Mouse (Mus musculus) ovary, adult 18-20 months (tissue): ENCODE results near the gene Ccdc154.
"Not testable (repeated sequence)": the region's sequence is repeated elsewhere in the genome, so short reads cannot be mapped to it uniquely, and the experiment has no call there.

ENCODE experiments used
- DNase-seq: peaks from one replicate; pipeline ENCODE4 v3.0.0; 2022; ENCODE audit warnings: low spot score, mixed read lengths

Ccdc154 gene

DNA sequence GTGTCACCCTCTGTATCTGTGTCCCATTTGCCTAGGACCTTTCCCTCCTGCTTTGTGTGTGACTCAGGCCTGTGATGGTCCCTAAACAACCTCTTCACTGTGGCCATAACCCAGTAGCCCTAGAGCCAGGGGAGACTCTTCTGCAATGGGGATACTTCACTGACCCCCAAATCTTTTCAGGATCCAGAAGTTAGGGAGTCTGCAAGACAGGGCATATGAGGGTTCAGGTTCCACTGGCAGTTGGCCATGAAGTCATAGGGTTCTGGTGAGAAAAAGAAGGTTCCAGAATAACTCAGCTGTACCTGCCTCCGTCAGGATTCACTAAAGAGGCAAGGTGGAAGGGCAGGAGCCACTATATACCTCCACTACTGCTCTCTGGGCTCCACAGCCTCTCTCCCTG is at the start of gene Ccdc154:
Ccdc154 (plus strand) TSS at position 301 of the 400 bp plus-strand sequence.
- DNase-seq: no peak

DNA sequence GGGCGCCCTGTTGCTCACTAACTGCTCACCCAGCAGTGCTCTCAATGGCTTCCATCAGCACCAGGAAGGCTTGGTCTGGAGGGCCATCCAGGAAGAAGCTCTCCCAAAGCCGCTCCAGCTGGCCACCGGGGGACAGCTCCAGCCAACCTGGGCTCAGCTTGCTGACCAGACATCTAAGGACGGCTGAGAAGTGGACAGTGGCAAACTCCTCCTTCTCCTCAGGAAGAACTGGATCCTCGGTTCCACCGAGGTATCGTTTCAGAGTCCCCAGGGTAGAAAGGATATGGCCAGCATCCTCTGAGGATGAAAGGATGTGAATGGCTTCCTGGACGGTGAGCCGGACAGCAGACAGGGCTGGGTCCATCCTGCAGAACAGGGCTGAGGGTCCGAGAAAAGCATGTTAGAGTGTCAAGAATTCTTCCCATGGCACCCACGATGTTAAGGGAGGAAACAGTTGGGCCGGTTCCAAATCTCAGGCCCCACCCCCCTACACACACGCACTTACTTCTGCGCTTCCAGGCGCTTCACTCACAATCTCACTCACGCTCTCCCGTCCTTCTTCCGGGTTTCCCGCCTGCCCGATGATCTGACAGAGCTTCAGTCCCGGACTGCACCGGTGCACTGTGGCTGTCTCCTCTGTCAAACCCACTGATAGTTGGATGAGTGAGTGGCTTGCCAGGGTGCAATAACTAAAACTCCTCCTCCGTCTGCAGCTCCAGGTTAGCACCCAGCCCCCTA is 47.2 kb upstream of the Ccdc154 start:
- no peak for DNase-seq

DNA sequence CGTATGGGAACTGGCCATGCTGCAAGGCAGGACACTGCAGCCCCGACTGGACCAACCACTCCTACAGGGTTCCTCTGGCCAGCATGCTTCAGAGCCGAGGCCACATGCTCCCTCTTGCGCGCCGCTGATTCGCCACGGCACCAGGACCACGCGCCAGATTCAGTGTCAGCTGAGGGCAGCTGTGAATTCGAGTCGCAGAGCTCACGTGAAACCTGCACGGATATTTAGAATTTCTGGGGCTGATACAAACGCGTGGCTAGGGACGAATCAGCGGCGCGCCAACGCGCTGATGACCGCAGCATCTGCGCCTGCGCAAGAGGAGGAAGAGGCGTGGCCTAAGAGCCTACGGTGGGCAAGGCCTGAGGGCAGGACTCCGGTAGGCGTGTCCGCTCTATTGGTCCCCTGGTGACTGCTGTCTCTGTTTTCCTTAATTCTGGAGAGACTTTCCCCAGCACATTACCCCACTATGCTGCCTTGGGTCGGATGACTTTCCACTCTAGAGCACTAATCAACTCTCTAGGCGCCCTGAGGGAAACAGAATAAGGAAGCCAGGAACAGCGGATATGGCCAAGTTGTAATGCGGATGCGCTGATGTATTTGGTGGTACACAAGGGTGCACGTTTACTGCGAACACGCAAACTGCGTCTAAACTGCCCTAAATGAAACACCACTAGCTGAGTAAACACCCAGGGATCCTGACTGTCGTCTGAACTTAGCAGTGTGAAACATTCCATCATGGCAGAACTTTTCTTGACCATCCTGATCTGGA is 46.4 kb upstream of the Ccdc154 start, which contains the start of gene Telo2:
Telo2 (minus strand) TSS at position 304 of the 769 bp plus-strand sequence.
- DNase-seq: peak; percentile 86

DNA sequence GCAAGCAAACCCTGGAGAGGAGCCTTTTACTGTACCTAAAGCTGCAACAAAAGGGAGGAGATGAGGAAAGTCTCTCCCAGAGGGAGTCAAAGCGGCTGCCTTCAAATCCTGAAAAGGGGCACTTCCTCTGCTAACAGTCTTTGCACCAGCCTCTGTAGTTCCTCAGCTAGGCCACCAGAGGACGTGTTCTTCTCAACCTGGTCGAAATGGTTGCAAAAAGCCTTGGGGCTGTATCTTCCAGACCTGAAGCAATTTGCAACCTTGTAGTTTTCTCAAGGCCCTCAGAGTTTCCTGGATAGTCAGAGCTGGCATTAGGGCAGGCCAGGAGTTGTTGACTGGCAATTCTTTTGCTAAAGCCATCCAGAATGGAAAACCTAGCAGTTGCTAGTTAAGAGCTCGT is 45.0 kb upstream of the Ccdc154 start:
- DNase-seq: no peak

DNA sequence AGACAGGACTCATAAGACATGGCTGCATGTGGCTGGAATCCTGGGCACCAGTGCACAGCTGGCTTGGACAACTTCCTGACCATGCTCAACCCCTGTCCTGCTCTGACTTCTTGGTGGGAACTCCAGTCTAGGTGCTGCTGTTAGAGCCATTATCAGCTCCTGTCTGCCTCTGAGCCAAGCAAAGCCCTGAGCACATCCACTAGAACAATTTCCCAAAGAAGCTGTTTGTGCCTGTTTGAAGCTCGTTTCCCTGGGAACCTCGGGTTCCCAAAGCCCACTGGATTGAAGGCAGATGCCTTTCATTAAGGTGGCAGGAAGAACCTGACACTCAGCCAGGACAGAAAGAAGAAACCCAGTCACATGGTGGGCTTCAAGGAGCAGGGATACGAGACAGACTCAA is 41.9 kb upstream of the Ccdc154 start, which contains the start of gene Ptx4:
Ptx4 (plus strand) TSS at position 355 of the 400 bp plus-strand sequence.
- DNase-seq: no peak

DNA sequence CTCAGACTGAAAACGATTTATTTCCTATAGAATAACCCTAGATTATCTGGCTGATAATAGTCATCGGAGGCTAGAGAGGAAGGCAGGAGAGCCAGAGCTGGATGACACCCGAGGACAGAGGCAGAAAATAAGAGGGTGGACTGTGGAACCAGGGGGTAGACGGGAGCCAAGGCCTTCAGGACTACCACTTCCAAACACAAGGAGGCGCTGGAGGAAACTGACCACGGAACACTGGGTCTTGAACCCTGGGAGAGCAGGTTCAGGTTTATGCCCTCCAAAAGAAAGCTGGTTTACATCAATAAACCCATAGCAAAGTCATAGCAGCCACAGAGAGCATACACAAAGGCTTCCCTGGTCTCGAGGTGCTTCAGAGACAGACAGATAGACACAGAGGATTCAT is 38.3 kb upstream of the Ccdc154 start:
- DNase-seq: no peak

DNA sequence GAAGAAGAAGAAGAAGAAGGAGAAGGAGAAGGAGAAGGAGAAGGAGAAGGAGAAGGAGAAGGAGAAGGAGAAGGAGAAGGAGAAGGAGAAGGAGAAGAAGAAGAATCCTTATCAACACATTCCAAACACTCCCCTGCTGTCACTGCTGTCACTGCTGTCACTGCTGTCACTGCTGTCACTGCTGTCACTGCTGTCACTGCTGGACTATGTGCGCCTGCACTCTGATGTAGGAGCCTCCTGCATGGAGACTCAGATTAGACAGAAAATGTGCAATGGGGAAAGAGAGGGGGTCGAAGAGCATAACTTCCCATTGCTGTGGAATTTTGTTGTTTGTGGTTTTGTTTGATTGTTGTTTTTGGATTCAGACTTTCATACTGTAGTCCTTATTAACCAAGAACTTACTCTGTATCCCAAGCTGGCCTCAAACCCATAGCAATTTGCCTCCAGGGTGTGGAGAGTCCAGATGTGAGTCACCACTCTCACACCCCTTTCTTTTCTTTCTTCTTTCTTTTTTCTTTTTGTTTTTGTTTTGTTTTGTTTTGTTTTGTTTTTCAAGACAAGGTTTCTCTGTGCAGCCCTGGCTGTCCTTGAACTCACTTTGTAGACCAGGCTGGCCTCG is 36.7 kb upstream of the Ccdc154 start:
- DNase-seq: not testable (repeated sequence)

DNA sequence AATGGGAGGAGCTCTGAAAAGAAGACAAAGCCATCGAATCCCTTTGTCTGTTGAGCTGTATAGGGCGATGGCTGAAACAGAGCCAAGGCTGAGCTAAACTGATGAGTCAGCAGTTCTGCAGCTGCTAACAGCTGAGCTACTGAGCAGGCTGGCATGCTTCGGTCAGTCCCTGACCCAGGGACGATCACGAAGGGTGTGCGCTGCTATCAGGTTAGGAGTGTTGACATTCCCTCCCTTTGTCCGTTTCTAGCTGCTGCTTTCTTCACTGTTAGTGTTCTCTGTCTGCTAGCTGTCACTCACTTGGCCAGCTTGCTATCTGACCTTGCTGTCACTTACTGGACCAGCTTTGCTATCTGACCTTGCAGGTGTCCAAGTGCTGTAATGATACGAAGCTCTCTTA is 35.2 kb upstream of the Ccdc154 start:
- peak; percentile 67 for DNase-seq

DNA sequence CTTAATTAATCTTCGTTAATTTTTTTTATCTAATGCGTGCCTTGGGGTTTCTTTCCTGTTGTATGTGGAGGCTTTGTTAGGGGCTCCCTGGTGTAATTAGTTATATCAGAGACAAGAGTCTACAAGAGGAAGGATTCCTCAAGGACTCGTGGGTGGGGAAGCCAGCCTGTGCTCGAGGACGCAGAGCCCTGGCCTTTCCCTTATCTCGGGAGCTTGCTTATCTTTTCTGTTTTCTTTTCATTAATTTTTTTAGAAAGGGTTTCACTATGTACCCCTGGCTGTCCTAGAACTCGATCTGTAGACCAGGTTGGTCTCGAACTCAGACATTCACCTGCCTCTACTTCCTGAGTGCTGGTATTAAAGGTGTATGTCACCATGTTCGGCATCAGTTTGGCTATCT is 34.6 kb upstream of the Ccdc154 start:
- DNase-seq: peak; percentile 42

DNA sequence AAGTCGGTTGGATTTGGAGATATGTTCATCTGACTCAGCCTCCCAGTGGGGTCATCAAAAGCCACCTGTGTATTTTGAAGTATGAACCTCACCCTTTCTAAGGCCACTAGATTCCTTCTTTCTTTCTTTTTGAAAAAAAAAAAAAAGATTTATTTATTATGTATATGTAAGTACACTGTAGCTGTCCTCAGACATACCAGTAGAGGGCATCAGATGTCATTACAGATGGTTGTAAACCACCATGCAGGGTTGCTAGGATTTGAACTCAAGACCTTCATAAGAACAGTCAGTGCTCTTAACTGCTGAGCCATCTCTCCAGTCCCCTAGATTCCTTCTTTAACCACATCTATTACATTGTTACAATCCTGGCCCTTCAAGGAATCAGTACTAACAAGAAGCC is 32.2 kb upstream of the Ccdc154 start:
- DNase-seq: no peak

DNA sequence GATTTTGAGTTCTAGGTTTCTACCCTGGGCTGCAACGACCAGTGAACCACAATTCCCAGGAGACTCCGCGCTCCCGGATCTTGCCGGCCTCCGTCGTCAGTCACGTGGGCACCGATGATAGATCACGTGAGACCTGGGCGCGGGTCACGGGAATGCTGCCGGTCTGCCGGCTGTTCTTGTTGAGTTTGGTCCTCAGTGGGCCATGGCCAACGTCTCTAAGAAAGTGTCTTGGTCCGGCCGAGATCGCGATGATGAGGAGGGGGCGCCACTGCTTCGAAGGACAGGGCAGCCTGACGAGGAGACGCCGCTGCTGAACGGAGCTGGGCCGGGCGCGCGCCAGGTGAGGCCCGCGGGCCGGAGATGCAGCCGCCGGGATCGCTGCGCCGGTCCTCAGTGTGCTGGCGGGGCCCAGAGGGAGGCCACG is 29.0 kb upstream of the Ccdc154 start, which contains the start of gene Clcn7:
Clcn7 (plus strand) TSS at position 117 of the 424 bp plus-strand sequence.
- DNase-seq: peak; percentile 84

DNA sequence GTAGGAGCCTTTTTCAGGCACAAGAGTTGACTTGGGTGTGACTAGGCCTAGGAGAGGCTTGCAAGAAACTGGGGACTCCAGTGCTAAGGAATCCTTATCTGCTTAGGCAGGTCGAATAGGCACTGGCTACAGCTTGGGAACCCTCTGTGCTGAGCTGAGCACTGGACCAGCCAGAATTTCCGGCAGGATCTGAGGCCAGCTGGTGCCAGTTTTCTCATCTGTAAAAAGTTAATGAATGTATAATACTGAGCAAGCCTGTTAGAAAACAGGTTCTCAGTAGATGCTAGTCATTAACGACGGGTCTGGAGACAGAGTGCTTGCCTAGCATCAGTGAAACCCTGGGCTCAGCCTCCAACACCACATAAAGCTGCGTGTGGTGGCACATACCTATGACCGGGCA is 26.6 kb upstream of the Ccdc154 start:
- no peak for DNase-seq

DNA sequence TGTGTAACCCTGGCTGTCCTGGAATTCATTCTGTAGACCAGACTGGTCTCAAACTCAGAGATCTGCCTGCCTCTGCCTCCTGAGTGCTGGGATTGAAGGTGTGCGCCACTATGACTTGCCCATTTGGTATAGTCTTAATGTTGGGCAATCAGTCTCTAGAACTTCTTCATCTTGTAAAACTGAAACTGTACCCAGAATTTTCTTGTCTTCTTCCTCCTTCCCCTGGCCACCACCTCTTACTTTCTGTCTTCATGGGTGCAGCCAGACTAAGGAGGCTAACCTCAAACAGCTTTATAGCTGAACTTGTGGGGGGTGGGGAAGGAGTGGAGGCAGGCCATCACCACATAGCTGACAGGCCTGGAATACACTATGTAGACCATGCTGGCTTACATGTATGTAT is 23.5 kb upstream of the Ccdc154 start:
- DNase-seq: no peak

DNA sequence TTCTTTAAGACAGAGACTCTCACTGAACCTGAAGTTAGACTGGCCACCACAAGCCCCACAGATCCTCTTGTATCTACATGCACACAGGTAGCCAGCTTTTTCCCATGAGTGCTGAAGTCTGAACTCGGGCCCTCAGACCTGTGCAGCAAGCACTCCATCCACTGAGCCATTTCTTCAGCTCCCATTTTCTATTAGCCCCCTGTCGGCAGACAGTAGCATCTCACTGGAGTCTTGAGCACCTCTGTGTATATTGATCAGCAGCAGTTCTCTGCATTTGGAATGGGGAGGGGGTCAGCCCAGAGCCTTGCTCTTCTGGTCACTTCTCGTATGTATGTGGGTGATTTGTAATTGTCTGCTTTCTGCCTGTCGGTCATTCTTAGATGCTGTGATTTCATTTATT is 22.3 kb upstream of the Ccdc154 start:
- no peak for DNase-seq

DNA sequence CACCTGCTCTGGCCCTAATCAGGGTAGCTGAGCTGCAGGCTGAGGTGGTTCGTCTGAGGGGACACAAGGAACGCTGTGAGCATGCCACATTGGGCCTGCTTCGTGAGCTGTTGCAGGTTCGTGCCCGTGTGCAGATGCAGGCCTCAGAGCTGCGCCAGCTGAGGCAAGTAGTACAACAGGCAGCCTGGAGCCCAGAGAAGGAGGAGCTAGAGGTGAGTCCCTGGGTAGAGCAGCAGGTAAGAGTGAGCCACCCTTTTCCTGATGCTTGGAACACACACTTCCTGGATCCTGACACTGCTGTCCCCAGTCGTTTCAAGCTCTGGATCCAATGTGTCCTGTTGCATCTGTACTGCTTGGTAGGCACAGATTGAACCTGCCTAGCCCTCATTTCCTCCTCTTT is 1.1 kb downstream of the Ccdc154 start:
- DNase-seq: no peak

DNA sequence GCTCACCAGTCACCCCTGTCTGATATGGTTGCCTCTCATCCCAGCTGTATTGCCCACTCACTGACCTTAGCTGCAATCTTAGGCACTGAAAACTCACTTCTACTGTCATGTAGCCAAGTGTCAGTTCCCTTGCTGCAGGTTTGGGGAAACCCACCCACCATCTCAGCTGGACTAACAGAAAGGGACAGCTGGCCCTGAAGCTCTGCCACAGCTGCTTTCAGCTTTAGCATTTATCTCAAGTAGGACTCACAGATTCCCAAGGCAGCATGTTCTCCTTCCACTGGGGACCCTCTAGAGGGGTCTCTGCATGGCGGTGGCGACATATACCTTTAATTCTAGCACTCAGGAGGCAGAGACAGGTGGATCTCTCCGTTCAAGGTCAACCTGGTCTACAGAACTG is 2.5 kb downstream of the Ccdc154 start:
- no peak for DNase-seq

DNA sequence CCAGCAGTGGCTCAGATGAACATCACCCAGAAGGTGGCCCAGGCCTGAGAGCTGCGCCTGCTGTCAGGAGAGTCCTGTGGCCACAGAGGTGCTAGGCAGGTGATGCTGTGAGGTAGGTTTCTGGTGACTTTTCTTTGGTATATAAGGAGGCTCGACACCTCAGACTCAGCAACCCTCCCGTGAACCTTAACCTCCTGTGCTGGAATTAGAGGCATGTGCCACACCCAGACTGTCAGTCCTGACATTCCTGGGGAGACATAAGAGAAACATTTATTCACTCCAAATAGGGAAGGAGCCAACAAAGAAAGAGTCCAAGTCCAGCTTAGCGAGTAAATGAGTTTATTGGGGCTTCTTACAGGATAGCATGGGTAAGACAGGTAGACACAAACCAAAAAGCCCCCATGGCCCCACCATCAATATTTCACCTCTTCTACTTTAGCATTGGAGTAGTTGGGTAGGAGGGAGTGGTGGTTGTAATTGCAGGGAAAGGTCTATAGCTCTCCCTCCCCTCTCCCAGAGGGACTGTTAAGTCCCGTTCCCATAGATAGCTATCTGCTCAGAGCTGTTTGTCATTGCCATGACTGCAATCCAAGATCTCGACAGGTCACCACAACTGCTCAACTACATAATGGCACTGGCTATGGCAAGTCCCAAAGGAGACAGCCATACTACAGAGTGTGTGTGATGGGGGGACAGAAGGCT is 3.9 kb downstream of the Ccdc154 start:
- no peak for DNase-seq

DNA sequence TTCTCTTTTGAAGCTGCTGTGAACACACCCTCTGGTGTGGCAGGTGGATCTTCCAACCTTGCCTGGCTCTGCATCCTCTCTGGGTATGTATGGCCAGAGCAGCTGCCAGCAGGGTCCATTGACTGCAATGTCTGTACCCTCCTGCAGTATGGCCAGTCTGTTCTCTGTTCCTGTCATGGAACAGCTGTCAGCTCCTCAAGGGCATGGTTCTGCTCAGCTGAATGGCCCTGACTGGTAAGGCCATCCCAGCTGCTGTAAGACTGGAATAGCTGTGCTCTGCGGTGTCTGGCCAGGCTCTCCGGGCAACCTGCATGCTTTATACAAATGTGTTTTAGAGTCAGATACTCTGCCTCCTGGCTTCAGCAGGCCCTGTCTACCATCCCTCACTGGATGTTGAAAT is 7.4 kb downstream of the Ccdc154 start:
- no peak for DNase-seq

DNA sequence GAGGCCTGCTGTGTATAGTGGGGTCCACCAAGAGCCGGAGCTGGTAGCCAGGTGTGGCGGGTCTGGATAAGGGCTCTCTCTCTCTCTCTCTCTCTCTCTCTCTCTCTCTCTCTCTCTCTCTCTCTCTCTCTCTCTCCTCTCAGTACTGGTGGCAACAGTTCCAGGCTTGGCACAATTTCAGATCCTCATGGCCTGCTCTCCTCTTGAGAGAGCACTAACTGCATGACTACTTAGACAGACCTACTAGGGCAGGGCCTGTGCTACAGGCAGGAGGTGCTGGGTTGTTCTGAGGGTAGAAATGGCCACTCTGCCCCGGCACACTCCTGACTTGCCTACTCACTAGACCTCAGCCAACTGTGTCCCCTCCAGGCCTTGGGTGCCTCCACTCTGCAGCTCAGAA is 10.3 kb downstream of the Ccdc154 start:
- DNase-seq: no peak

DNA sequence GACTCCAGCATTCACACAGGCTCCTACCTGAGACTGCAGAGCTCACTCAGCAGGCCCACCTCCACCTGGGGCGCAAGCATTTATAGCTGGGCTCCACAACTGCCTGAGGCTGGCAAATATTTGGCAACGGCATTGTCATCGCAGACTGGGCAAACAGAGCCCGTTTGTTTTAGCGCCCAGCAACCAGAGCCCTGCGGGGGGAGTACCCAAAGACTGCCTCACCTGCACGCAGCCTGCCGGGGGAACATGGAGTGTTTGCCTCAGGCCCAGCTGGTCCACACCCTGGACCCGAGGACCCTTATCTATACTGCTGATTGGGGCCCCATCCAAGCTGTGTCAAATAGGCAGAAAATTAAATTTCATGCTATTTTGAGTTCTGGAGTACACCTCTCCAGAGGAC is 13.2 kb downstream of the Ccdc154 start, which contains the start of gene Gm38655:
Gm38655 (minus strand) TSS at position 61 of the 400 bp plus-strand sequence.
- DNase-seq: no peak

DNA sequence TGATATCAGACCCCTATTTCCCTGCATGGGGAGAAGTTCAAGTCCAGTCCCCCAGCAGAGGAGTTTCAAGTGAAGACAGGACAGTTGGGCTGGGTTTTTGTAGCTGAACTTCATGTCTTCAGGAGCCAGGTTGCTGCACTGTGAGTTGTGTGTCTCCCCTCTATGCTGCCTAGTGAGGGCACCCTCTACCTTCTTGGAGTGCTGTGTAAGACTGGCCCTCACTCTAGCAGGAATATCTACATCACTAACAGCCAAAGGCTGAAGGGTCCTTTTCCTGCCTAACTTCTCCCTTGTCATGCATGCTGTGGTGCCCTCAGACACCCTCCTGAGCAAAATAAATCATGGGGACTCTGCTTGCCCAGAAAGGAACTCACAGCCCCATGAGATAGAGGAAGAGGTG is 21.0 kb downstream of the Ccdc154 start:
- DNase-seq: no peak

DNA sequence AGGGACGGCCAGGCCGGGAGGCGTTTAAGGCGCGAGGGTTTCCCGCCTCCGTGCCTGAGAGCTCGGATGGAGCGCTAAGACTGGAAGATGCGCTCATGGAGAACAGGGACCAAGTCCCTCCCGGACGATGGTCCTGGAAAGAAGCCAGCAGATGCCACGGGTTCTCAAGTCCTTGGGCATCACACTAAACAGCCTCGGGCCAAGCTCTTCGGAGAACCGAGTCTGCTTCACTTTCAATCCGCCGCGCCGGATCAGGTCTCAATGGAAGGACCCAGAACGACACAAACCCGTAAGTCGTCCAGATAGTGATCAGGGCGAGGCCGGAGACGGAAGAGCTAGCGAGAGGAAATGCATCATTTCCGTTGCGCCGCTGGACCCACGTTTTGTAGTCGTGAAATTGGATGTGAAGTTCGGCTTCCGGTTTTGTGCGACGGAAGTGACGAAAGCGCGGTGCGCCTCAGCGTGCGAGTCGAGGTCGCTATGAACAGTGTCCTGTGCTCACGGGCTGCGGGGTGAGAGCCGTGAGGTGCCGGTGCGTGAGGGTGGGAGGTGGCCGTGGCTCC is 21.9 kb downstream of the Ccdc154 start, which contains the start of gene BC003965:
BC003965 (plus strand) TSS at position 426 of the 563 bp plus-strand sequence.
- peak; percentile 93 for DNase-seq
